Mouse (Mus musculus) ES-Bruce4 (cell line): ENCODE measurements at regions not wholly inside any gene's neighbourhood (a gene's known extent, or its start where the extent isn't known, plus 50 kb on each side); places are given as distances from the start of the nearest gene placed in this dataset.

Experiments used
- H3K27ac ChIP-seq: 2 replicates; pipeline ENCODE4 v1.5.1; 2012; ENCODE audit warnings: low read length, inconsistent platforms; ENCODE audit not compliant: insufficient read depth
- H3K27me3 ChIP-seq: 2 replicates; pipeline ENCODE4 v1.6.1; 2012; ENCODE audit warnings: mild to moderate bottlenecking, low read length, inconsistent platforms; ENCODE audit not compliant: control insufficient read depth, poor library complexity, insufficient read depth, severe bottlenecking
- H3K36me3 ChIP-seq: 2 replicates; pipeline ENCODE4 v1.6.1; 2012; ENCODE audit warnings: inconsistent platforms, mild to moderate bottlenecking, low read length, moderate library complexity; ENCODE audit not compliant: control insufficient read depth, poor library complexity, insufficient read depth, severe bottlenecking
- H3K4me1 ChIP-seq: one replicate; pipeline ENCODE4 v1.8.1; 2011; ENCODE audit warnings: low read length; ENCODE audit not compliant: control insufficient read depth, insufficient read depth
- H3K4me3 ChIP-seq: 2 replicates; pipeline ENCODE4 v1.5.1; 2011; ENCODE audit warnings: low read depth, mild to moderate bottlenecking, low read length
- H3K9ac ChIP-seq: 2 replicates; pipeline ENCODE4 v1.6.1; 2012; ENCODE audit warnings: low read depth, mild to moderate bottlenecking, inconsistent platforms; ENCODE audit not compliant: poor library complexity, severe bottlenecking
- H3K9me3 ChIP-seq: replicated peaks from 2 replicates; pipeline ENCODE4 v1.6.1; 2012; ENCODE audit warnings: mild to moderate bottlenecking, low read length, inconsistent platforms; ENCODE audit not compliant: control insufficient read depth, poor library complexity, insufficient read depth, severe bottlenecking
- CTCF ChIP-seq: IDR thresholded peaks from one replicate; pipeline ENCODE4 v1.8.1; 2011; ENCODE audit warnings: low read depth, low read length
- EP300 ChIP-seq: IDR thresholded peaks from 2 replicates; pipeline ENCODE4 v1.6.1; 2011; ENCODE audit warnings: low read depth, low read length; ENCODE audit not compliant: insufficient read depth
- POLR2A ChIP-seq: IDR thresholded peaks from one replicate; pipeline ENCODE4 v1.8.1; 2011; ENCODE audit warnings: low read length; ENCODE audit not compliant: insufficient read depth

DNA sequence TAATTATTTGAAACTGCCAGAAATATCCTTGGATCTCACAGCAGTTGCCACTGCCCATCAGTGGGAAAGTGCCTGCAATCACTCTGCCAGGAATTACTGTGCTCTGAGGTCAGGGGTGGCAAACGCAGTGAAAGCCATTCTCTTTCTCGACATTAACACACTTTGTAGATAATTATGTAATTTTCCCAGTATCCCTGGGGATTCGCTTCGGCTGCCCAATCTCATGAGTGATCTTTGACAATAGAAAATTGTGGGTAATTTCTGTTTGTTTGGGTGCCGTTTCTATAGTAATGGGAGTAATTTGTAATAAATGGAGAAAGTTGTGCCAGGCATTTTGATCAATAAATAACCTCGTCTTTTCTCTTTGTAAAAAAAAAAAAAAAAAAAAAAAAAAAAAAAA is 124.2 kb upstream of the Cdh4 start:
- TF ChIP-seq POLR2A (no peak), CTCF (no peak), EP300 (no peak)
- Histone ChIP-seq H3K9me3 (no peaks in the 10 kb centered on the region), H3K4me1 (no peaks in the 10 kb centered on the region), H3K27me3 (no peaks in the 10 kb centered on the region), H3K9ac (no peak overlapping the region), H3K36me3 (no peaks in the 10 kb centered on the region), H3K27ac (no peak overlapping the region), H3K4me3 (no peak overlapping the region)

GRCm38 (mm10) chr2:179325242-179325641 is 117.0 kb upstream of the Cdh4 start:
- no peaks in the 10 kb centered on the region for H3K4me1 ChIP-seq
- H3K27me3 ChIP-seq = no peaks in the 10 kb centered on the region; the same call in 1 of the 2 replicates
- no peak overlapping the region for H3K9ac ChIP-seq
- H3K36me3 ChIP-seq = no peaks in the 10 kb centered on the region
- no peak overlapping the region for H3K4me3 ChIP-seq
- H3K9me3 ChIP-seq = peaks cover 6% of the 10 kb centered on the region
- TF ChIP-seq EP300 = no peak
- no peak for TF ChIP-seq CTCF
- TF ChIP-seq POLR2A = no peak
- no peak overlapping the region for H3K27ac ChIP-seq

- Histone ChIP-seq H3K9ac (no peak overlapping the region), H3K4me1 (no peaks in the 10 kb centered on the region), H3K9me3 (no peaks in the 10 kb centered on the region), H3K27ac (no peak overlapping the region), H3K4me3 (no peak overlapping the region), H3K27me3 (no peaks in the 10 kb centered on the region), H3K36me3 (no peaks in the 10 kb centered on the region)
- no peak for TF ChIP-seq CTCF
- no peak for TF ChIP-seq POLR2A
- no peak for TF ChIP-seq EP300
Measured at GRCm38 (mm10) chr2:179332872-179333489, 109.2 kb upstream of the Cdh4 start.

GRCm38 (mm10) chr2:179333587-179333986 is 108.6 kb upstream of the Cdh4 start:
- Histone ChIP-seq H3K4me3 (no peak overlapping the region), H3K9me3 (no peaks in the 10 kb centered on the region), H3K27ac (no peak overlapping the region), H3K36me3 (no peaks in the 10 kb centered on the region), H3K4me1 (no peaks in the 10 kb centered on the region), H3K9ac (no peak overlapping the region), H3K27me3 (no peaks in the 10 kb centered on the region)
- TF ChIP-seq EP300 (no peak), POLR2A (no peak), CTCF (no peak)

DNA sequence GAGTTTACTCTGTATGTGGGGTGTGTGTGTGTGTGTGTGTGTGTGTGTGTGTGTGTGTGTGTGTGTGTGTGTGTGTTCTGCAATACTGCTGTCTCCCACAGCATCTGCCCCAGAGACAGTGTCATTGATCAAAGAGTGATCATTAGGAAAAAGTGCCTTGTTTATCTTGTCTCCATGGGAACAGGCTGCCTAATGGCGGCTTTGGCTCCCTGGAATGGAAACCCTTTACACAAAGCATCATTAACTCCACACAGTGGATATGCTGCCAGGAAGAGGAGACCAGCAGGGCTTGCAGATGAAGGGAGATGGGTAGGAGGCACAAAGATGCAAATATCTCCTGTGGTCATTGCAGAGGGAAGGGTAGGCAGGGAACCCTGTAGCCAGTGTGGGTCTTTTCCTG is 106.0 kb upstream of the Cdh4 start:
- no peak for TF ChIP-seq POLR2A
- H3K9ac ChIP-seq = no peak overlapping the region
- H3K27me3 ChIP-seq = no peaks in the 10 kb centered on the region
- H3K36me3 ChIP-seq = no peaks in the 10 kb centered on the region
- H3K4me3 ChIP-seq = no peak overlapping the region
- no peaks in the 10 kb centered on the region for H3K9me3 ChIP-seq
- no peak overlapping the region for H3K27ac ChIP-seq
- no peaks in the 10 kb centered on the region for H3K4me1 ChIP-seq

DNA sequence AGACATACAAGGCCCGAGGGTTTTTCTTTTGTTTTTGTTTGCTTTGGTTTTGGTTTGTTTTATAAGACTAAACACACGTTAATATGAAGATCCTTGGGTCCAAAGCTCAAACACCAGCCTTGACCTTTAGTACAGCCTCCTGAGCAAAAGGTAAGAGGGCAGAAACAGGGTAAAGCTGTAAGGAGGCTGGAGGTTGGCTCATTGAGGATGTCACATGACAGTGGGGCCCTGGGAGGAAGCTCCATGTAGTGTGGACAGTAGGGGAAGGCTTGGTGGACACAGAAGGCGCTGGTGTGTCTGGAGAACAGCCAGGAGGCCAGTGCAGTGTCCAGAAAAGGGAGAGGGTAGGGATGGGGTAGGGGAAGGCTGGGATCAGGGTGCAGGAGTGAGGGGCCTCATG is 89.6 kb upstream of the Cdh4 start:
- no peak overlapping the region for H3K9ac ChIP-seq
- H3K27ac ChIP-seq = no peak overlapping the region
- no peak overlapping the region for H3K4me3 ChIP-seq
- TF ChIP-seq EP300 (no peak), POLR2A (no peak), CTCF (no peak)
- H3K27me3 ChIP-seq = no peaks in the 10 kb centered on the region
- no peaks in the 10 kb centered on the region for H3K36me3 ChIP-seq
- no peaks in the 10 kb centered on the region for H3K4me1 ChIP-seq
- H3K9me3 ChIP-seq = no peaks in the 10 kb centered on the region
